Mouse (Mus musculus) forebrain, embryonic 16.5 days (tissue): ENCODE measurements around the gene Gm11037. TPM values are rescaled to one million over a fixed set of nuclear protein-coding genes. Genes with fewer than 3 reads are reported as not detected.

Experiments used
- ATAC-seq: fragments of 200-750 bp; cut with Nextera tagmentation; 2 replicates; pipeline ENCODE4 v1.8.0; 2017; ENCODE audit warnings: mild to moderate bottlenecking, moderate library complexity
- H3K27ac ChIP-seq: fragments of 300-500 bp; sonication (generic); 2 replicates; pipeline ENCODE4 v1.5.1; 2014; ENCODE audit warnings: low read length, control low read depth
- H3K27me3 ChIP-seq: fragments of 300-500 bp; sonication (generic); replicated peaks from 2 replicates; pipeline ENCODE4 v1.6.1; 2014; ENCODE audit warnings: low read length; ENCODE audit not compliant: control insufficient read depth, insufficient read depth
- H3K36me3 ChIP-seq: fragments of 300-500 bp; sonication (generic); 2 replicates; pipeline ENCODE4 v1.6.1; 2014; ENCODE audit not compliant: control insufficient read depth, insufficient read depth
- H3K4me1 ChIP-seq: fragments of 300-500 bp; sonication (generic); replicated peaks from 2 replicates; pipeline ENCODE4 v1.6.1; 2014; ENCODE audit warnings: low read length; ENCODE audit not compliant: control insufficient read depth, insufficient read depth
- H3K4me2 ChIP-seq: fragments of 300-500 bp; sonication (generic); 2 replicates; pipeline ENCODE4 v1.6.1; 2014; ENCODE audit warnings: mild to moderate bottlenecking, low read length, control low read depth
- H3K4me3 ChIP-seq: fragments of 300-500 bp; sonication (generic); replicated peaks from 2 replicates; pipeline ENCODE4 v1.5.1; 2014; ENCODE audit warnings: mild to moderate bottlenecking, low read length, control low read depth
- H3K9ac ChIP-seq: fragments of 300-500 bp; sonication (generic); replicated peaks from 2 replicates; pipeline ENCODE4 v1.6.1; 2014; ENCODE audit warnings: low read depth, low read length, control low read depth
- H3K9me3 ChIP-seq: fragments of 300-500 bp; sonication (generic); 2 replicates; pipeline ENCODE4 v1.6.1; 2016; ENCODE audit warnings: low read length; ENCODE audit not compliant: control insufficient read depth
- WGBS: fragments of 180-500 bp; shearing (Covaris S2); extraction: QIAGEN DNeasy Blood & Tissue Kit; methylation state at CpG from one replicate; pipeline ENCODE4 v1.1.7; 2014; 5-methylcytosine and 5-hydroxymethylcytosine counted together
- polyA plus RNA-seq: library from polyadenylated mRNA; unstranded; fragments of >200 nt; fragmentation: Nextera tagmentation; extraction: Ambion mirVana; gene quantifications from 2 replicates; pipeline ENCODE4 v1.2.1, GENCODE M21; 2015

Gene Gm11037
- polyA plus RNA-seq, result not detected in 2 replicates

GRCm38 (mm10) chr2:131132930-131133547 is at the start of gene Gm11037:
Gene Gm11037 (plus strand): TSS chr2:131133497.
- no peaks in the 10 kb centered on the region for H3K27me3 ChIP-seq
- no peak within 1 kb of the TSS for H3K9ac ChIP-seq
- WGBS, result 89% methylated on average over 9 of the region's 9 CpGs
- no peak within 1 kb of the TSS for H3K4me3 ChIP-seq
- H3K4me2 ChIP-seq, result no peak within 1 kb of the TSS
- H3K9me3 ChIP-seq, result no peaks in the 10 kb centered on the region
- H3K4me1 ChIP-seq, result no peaks in the 10 kb centered on the region
- H3K27ac ChIP-seq, result no peak within 1 kb of the TSS
- no peaks in the 10 kb centered on the region for H3K36me3 ChIP-seq
- ATAC-seq, result no peak

DNA sequence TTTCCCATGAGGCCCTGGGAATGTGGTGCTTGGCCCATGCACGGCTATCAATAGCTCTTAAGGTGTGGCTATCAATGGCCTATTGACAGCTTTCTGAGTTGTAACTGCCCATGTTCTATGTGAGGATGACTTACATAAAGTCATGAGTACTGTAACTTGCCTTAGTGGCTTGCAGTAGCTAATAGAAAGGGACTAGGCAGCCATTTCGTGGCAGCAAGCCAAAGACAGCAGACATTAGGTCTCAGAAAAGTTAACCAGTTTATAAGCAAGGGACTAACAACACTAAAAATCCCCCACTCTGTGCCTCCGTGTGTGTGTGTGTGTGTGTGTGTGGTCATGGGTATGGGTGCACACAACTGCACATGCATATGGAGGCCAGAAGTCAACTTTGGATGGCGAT is 49.1 kb upstream of the Gm11037 start:
- 81% methylated on average over 4 of the region's 4 CpGs for WGBS
- H3K9ac ChIP-seq, result no peak overlapping the region
- H3K36me3 ChIP-seq, result no peaks in the 10 kb centered on the region
- no peak overlapping the region for H3K4me3 ChIP-seq
- no peaks in the 10 kb centered on the region for H3K4me1 ChIP-seq
- H3K4me2 ChIP-seq, result no peak overlapping the region
- no peaks in the 10 kb centered on the region for H3K27me3 ChIP-seq
- no peaks in the 10 kb centered on the region for H3K9me3 ChIP-seq
- no peak overlapping the region for H3K27ac ChIP-seq
- no peak for ATAC-seq

DNA sequence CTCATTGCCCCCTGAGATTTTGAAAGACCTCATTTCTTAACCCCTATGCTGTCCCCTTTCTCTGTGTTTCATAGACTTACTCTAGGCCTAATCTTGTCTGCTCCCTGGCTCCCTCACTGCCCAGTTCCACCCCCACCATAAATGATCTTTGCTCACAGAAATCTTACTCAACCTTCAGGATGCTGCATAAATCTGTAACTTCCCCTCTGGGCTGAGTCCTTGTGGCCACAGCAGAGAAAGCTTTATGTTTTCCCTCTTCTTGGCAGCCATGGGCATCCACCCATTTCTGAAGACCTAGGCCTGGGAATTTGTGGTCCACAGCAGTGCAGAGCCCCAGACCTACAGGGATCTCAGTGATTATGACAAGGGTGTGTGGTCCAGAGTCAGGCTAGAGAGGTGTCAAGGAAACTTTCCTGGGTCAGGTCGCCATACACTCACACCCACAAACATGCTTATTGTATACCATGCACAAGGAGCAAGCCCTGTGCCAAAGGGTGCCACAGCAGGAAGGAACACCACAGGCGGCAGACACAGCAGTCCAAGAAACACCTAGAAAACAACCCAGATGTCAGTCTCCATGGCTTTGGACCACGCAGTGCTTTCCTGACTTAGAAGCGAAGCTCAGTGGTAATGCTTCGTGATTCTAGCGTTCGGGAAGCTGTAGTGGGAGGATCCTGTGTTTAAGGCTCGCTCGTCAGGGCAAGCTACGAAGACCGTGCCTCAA is 46.5 kb upstream of the Gm11037 start, which contains the start of gene Siglec1:
Gene Siglec1 (minus strand): TSS at position 99 of the 724 bp plus-strand sequence.
- 83% methylated on average over 11 of the region's 11 CpGs for WGBS

GRCm38 (mm10) chr2:131088581-131088980 is 44.7 kb upstream of the Gm11037 start:
- H3K9ac ChIP-seq, result no peak overlapping the region
- WGBS, result 71% methylated on average over 4 of the region's 4 CpGs
- no peak overlapping the region for H3K4me2 ChIP-seq
- no peaks in the 10 kb centered on the region for H3K4me1 ChIP-seq
- no peak overlapping the region for H3K4me3 ChIP-seq
- no peaks in the 10 kb centered on the region for H3K36me3 ChIP-seq
- H3K27ac ChIP-seq, result no peak overlapping the region
- ATAC-seq, result no peak
- H3K27me3 ChIP-seq, result no peaks in the 10 kb centered on the region
- no peaks in the 10 kb centered on the region for H3K9me3 ChIP-seq

More for the DNA sequence above, 46.5 kb upstream of the Gm11037 start, which contains the start of gene Siglec1:
- ATAC-seq, result no peak
- H3K4me1 ChIP-seq, result no peaks in the 10 kb centered on the region
- H3K4me3 ChIP-seq, result no peak within 1 kb of the TSS
- no peaks in the 10 kb centered on the region for H3K9me3 ChIP-seq
- no peaks in the 10 kb centered on the region for H3K27me3 ChIP-seq
- no peak within 1 kb of the TSS for H3K9ac ChIP-seq
- no peak within 1 kb of the TSS for H3K4me2 ChIP-seq
- H3K36me3 ChIP-seq, result no peaks in the 10 kb centered on the region
- H3K27ac ChIP-seq, result no peak within 1 kb of the TSS

- H3K36me3 ChIP-seq, result no peaks in the 10 kb centered on the region
- no peak overlapping the region for H3K9ac ChIP-seq
- 94% methylated on average over 1 of the region's 1 CpGs for WGBS
- H3K9me3 ChIP-seq, result no peaks in the 10 kb centered on the region
- no peak overlapping the region for H3K4me2 ChIP-seq
- H3K27me3 ChIP-seq, result no peaks in the 10 kb centered on the region
- H3K4me1 ChIP-seq, result no peaks in the 10 kb centered on the region
- H3K27ac ChIP-seq, result no peak overlapping the region
- H3K4me3 ChIP-seq, result no peak overlapping the region
- ATAC-seq, result no peak
Measured at GRCm38 (mm10) chr2:131089634-131090033, 43.7 kb upstream of the Gm11037 start.

GRCm38 (mm10) chr2:131090852-131091251 is 42.4 kb upstream of the Gm11037 start:
- no peak overlapping the region for H3K4me3 ChIP-seq
- H3K4me2 ChIP-seq, result no peak overlapping the region
- 76% methylated on average over 3 of the region's 3 CpGs for WGBS
- ATAC-seq, result no peak
- H3K36me3 ChIP-seq, result no peaks in the 10 kb centered on the region
- H3K9ac ChIP-seq, result no peak overlapping the region
- no peaks in the 10 kb centered on the region for H3K27me3 ChIP-seq
- no peak overlapping the region for H3K27ac ChIP-seq
- H3K4me1 ChIP-seq, result no peaks in the 10 kb centered on the region
- H3K9me3 ChIP-seq, result no peaks in the 10 kb centered on the region

- Histone ChIP-seq H3K4me3 (no peak overlapping the region), H3K9ac (no peak overlapping the region), H3K4me1 (no peaks in the 10 kb centered on the region), H3K9me3 (no peaks in the 10 kb centered on the region), H3K4me2 (no peak overlapping the region), H3K27me3 (no peaks in the 10 kb centered on the region), H3K36me3 (no peaks in the 10 kb centered on the region), H3K27ac (no peak overlapping the region)
- no peak for ATAC-seq
- 87% methylated on average over 5 of the region's 5 CpGs for WGBS
Measured at GRCm38 (mm10) chr2:131093577-131093976, 39.7 kb upstream of the Gm11037 start.

- 0% methylated on average over 1 of the region's 1 CpGs for WGBS
- H3K9ac ChIP-seq, result no peak overlapping the region
Measured at GRCm38 (mm10) chr2:131094823-131095222, 38.5 kb upstream of the Gm11037 start.

DNA sequence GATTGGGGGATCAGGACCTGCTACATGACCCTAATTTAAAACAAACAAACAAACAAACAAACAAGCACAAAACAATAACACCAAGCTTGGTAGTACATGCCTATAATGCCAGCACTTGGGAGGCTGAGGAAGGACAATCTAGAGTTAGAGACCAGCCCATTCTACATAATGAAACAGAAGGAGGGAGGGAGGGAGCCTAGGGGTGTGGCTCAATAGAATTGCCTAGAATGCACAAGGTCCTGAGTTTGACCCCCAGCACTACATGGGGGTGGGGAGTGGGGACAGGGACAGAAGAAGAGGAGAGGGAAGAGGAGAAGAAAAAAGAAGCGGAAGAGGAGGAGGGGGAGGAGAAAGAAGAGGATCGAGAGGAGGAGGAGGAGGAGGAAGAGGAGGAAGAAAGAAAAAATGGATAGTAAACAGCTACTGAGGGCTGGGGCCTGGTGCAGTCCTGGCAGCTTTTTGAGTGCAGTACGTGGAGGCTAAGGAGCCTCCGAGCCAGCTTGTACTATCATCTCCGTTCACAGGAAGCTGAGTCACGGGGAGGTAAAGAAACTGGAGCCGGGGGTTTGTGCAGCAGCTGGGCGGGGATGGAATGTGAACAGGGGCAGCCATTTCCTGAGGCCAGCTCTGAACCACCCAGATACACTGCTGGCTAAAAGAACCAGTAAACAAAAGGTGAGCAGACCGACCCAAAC is 37.0 kb upstream of the Gm11037 start:
- ATAC-seq, result no peak
- Histone ChIP-seq H3K9me3 (no peaks in the 10 kb centered on the region), H3K4me2 (no peak overlapping the region), H3K4me1 (no peaks in the 10 kb centered on the region), H3K4me3 (no peak overlapping the region), H3K9ac (no peak overlapping the region), H3K27ac (no peak overlapping the region), H3K27me3 (no peaks in the 10 kb centered on the region), H3K36me3 (no peaks in the 10 kb centered on the region)
- WGBS, result 20% methylated on average over 9 of the region's 9 CpGs

More at GRCm38 (mm10) chr2:131094823-131095222, 38.5 kb upstream of the Gm11037 start:
- no peaks in the 10 kb centered on the region for H3K4me1 ChIP-seq
- no peak overlapping the region for H3K4me2 ChIP-seq
- no peak overlapping the region for H3K4me3 ChIP-seq
- H3K36me3 ChIP-seq, result no peaks in the 10 kb centered on the region
- H3K27me3 ChIP-seq, result no peaks in the 10 kb centered on the region
- H3K9me3 ChIP-seq, result no peaks in the 10 kb centered on the region
- H3K27ac ChIP-seq, result no peak overlapping the region
- ATAC-seq, result peak; percentile 57
